Mouse (Mus musculus): ENCODE data around the gene Bcl2. TPM values are rescaled to one million over a fixed set of nuclear protein-coding genes. Genes with fewer than 3 reads are reported as not detected.

Gene Bcl2
- total RNA-seq, 1 experiment: 0.98 TPM

GRCm38 (mm10) chr1:106758734-106759571 is 44.9 kb upstream of the Bcl2 start:
- in situ Hi-C loops (cut with MboI; ENCODE audit: low sequenced_read_pairs in 2 of 2, unreplicated experiment in 2 of 2): no loop called here
- H3K4me3 ChIP-seq (ENCODE audit: insufficient read depth in 1 of 2, low read depth in 1 of 2, low read length in 2 of 2, poor library complexity in 1 of 2, severe bottlenecking in 1 of 2): peak overlapping the region; percentile 76 to 87
- peaks cover 7% of the 10 kb centered on the region; the same call in 1 of the 2 replicates for H3K36me3 ChIP-seq (ENCODE audit: control insufficient read depth, insufficient read depth, low read length, poor library complexity, severe bottlenecking)
- peak; percentile 20 for DNase-seq (ENCODE audit: low read depth, low spot score)
- H3K27ac ChIP-seq (ENCODE audit: insufficient read depth, low read depth, low read length, poor library complexity, severe bottlenecking): peak overlapping the region; percentile 6; the same call in 1 of the 2 replicates
- TF ChIP-seq CHD2 (IDR thresholded peaks at IDR 0.05; ENCODE audit: low read depth, low read length) (no peak), MAFK (IDR thresholded peaks at IDR 0.05; ENCODE audit: insufficient read depth, low read depth, low read length) (no peak), ZC3H11A (IDR thresholded peaks at IDR 0.05; ENCODE audit: borderline replicate concordance, low read depth, low read length) (no peak), HCFC1 (IDR thresholded peaks at IDR 0.05; ENCODE audit: borderline replicate concordance, insufficient read depth, low read length) (no peak), ZNF384 (IDR thresholded peaks at IDR 0.05; ENCODE audit: low read depth, low read length) (no peak)
- H3K9ac ChIP-seq (ENCODE audit: insufficient read depth, low read depth, low read length, poor library complexity, severe bottlenecking): peak overlapping the region; percentile 84
- peaks cover 0 to 2% of the 10 kb centered on the region in 2 experiments; a peak in 1 of 4 replicates for H3K4me1 ChIP-seq (ENCODE audit: control insufficient read depth in 2 of 2, insufficient read depth in 2 of 2, low read length in 2 of 2, poor library complexity in 1 of 2)
- no peaks in the 10 kb centered on the region for H3K9me3 ChIP-seq (ENCODE audit: control insufficient read depth, insufficient read depth, low read depth, low read length)

- DNase-seq (ENCODE audit: low read depth, low spot score): no peak
- no peak overlapping the region for H3K4me3 ChIP-seq (ENCODE audit: insufficient read depth in 1 of 2, low read depth in 1 of 2, low read length in 2 of 2, poor library complexity in 1 of 2, severe bottlenecking in 1 of 2)
- peaks cover 11% of the 10 kb centered on the region; the same call in 1 of the 2 replicates for H3K36me3 ChIP-seq (ENCODE audit: control insufficient read depth, insufficient read depth, low read length, poor library complexity, severe bottlenecking)
- H3K9ac ChIP-seq (ENCODE audit: insufficient read depth, low read depth, low read length, poor library complexity, severe bottlenecking): no peak overlapping the region
- in situ Hi-C loops (cut with MboI; ENCODE audit: low sequenced_read_pairs in 2 of 2, unreplicated experiment in 2 of 2): no loop called here
- no peaks in the 10 kb centered on the region for H3K9me3 ChIP-seq (ENCODE audit: control insufficient read depth, insufficient read depth, low read depth, low read length)
- TF ChIP-seq CHD2 (IDR thresholded peaks at IDR 0.05; ENCODE audit: low read depth, low read length) (no peak), ZNF384 (IDR thresholded peaks at IDR 0.05; ENCODE audit: low read depth, low read length) (no peak), ZC3H11A (IDR thresholded peaks at IDR 0.05; ENCODE audit: borderline replicate concordance, low read depth, low read length) (no peak), HCFC1 (IDR thresholded peaks at IDR 0.05; ENCODE audit: borderline replicate concordance, insufficient read depth, low read length) (no peak), MAFK (IDR thresholded peaks at IDR 0.05; ENCODE audit: insufficient read depth, low read depth, low read length) (no peak)
- peaks cover 0 to 2% of the 10 kb centered on the region in 2 experiments; a peak in 1 of 4 replicates for H3K4me1 ChIP-seq (ENCODE audit: control insufficient read depth in 2 of 2, insufficient read depth in 2 of 2, low read length in 2 of 2, poor library complexity in 1 of 2)
- no peak overlapping the region for H3K27ac ChIP-seq (ENCODE audit: insufficient read depth, low read depth, low read length, poor library complexity, severe bottlenecking)
Observed at GRCm38 (mm10) chr1:106756633-106757032, 42.6 kb upstream of the Bcl2 start.

- no peak for DNase-seq (ENCODE audit: low read depth, low spot score)
- Histone ChIP-seq H3K9me3 (ENCODE audit: control insufficient read depth, insufficient read depth, low read depth, low read length) (no peaks in the 10 kb centered on the region), H3K4me1 (ENCODE audit: control insufficient read depth in 2 of 2, insufficient read depth in 2 of 2, low read length in 2 of 2, poor library complexity in 1 of 2) (no peaks in the 10 kb centered on the region), H3K4me3 (ENCODE audit: insufficient read depth in 1 of 2, low read depth in 1 of 2, low read length in 2 of 2, poor library complexity in 1 of 2, severe bottlenecking in 1 of 2) (no peak overlapping the region), H3K9ac (ENCODE audit: insufficient read depth, low read depth, low read length, poor library complexity, severe bottlenecking) (no peak overlapping the region), H3K36me3 (ENCODE audit: control insufficient read depth, insufficient read depth, low read length, poor library complexity, severe bottlenecking) (peaks cover 15% of the 10 kb centered on the region; the same call in 1 of the 2 replicates), H3K27ac (ENCODE audit: insufficient read depth, low read depth, low read length, poor library complexity, severe bottlenecking) (no peak overlapping the region)
- in situ Hi-C loops (cut with MboI; ENCODE audit: low sequenced_read_pairs in 2 of 2, unreplicated experiment in 2 of 2): no loop called here
- TF ChIP-seq CHD2 (IDR thresholded peaks at IDR 0.05; ENCODE audit: low read depth, low read length): no peak
- TF ChIP-seq ZNF384 (IDR thresholded peaks at IDR 0.05; ENCODE audit: low read depth, low read length): no peak
- no peak for TF ChIP-seq MAFK (IDR thresholded peaks at IDR 0.05; ENCODE audit: insufficient read depth, low read depth, low read length)
- TF ChIP-seq ZC3H11A (IDR thresholded peaks at IDR 0.05; ENCODE audit: borderline replicate concordance, low read depth, low read length): no peak
- TF ChIP-seq HCFC1 (IDR thresholded peaks at IDR 0.05; ENCODE audit: borderline replicate concordance, insufficient read depth, low read length): no peak
Observed at GRCm38 (mm10) chr1:106752013-106752412, 37.9 kb upstream of the Bcl2 start.

GRCm38 (mm10) chr1:106750656-106751055 is 36.6 kb upstream of the Bcl2 start:
- TF ChIP-seq CHD2 (IDR thresholded peaks at IDR 0.05; ENCODE audit: low read depth, low read length) (no peak), HCFC1 (IDR thresholded peaks at IDR 0.05; ENCODE audit: borderline replicate concordance, insufficient read depth, low read length) (no peak), MAFK (IDR thresholded peaks at IDR 0.05; ENCODE audit: insufficient read depth, low read depth, low read length) (no peak), ZC3H11A (IDR thresholded peaks at IDR 0.05; ENCODE audit: borderline replicate concordance, low read depth, low read length) (no peak), ZNF384 (IDR thresholded peaks at IDR 0.05; ENCODE audit: low read depth, low read length) (no peak)

More at GRCm38 (mm10) chr1:106750656-106751055, 36.6 kb upstream of the Bcl2 start:
- in situ Hi-C loops (cut with MboI; ENCODE audit: low sequenced_read_pairs in 2 of 2, unreplicated experiment in 2 of 2): no loop called here
- Histone ChIP-seq H3K27ac (ENCODE audit: insufficient read depth, low read depth, low read length, poor library complexity, severe bottlenecking) (no peak overlapping the region), H3K9me3 (ENCODE audit: control insufficient read depth, insufficient read depth, low read depth, low read length) (no peaks in the 10 kb centered on the region), H3K4me3 (ENCODE audit: insufficient read depth in 1 of 2, low read depth in 1 of 2, low read length in 2 of 2, poor library complexity in 1 of 2, severe bottlenecking in 1 of 2) (no peak overlapping the region), H3K9ac (ENCODE audit: insufficient read depth, low read depth, low read length, poor library complexity, severe bottlenecking) (no peak overlapping the region), H3K4me1 (ENCODE audit: control insufficient read depth in 2 of 2, insufficient read depth in 2 of 2, low read length in 2 of 2, poor library complexity in 1 of 2) (no peaks in the 10 kb centered on the region), H3K36me3 (ENCODE audit: control insufficient read depth, insufficient read depth, low read length, poor library complexity, severe bottlenecking) (peaks cover 23% of the 10 kb centered on the region)
- DNase-seq (ENCODE audit: low read depth, low spot score): no peak
